ENCODE assay signal across 9 mouse cellular contexts in the genomic region with DNA sequence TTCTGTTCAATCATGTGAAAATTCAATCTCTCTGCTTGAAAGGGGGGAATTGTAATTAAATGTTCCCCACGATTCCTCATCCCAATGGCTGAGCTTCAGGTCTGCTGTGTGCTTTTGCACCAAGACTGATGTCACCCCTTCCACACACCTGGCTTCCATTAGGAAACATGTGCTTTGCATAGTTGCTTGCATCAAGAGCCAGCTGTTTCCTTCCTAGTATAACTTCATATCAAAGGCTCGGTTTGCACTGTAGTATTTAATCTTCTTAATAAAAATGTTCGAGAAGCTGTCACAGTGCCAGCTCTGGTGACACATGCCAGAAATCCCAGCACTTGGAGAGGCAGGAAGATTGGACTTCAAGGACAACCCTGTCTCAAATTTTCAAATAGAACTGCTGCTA.
DNase-seq lines count a peak whose midpoint lies in the region; ATAC-seq lines count a peak whose summit lies in the region.
"Had no signal": no experiment of that assay in that cellular context is flagged by ENCODE, and none has a peak within 500 bp of the region (broad histone marks: within the 10 kb centered on the region; RNA-seq: fewer than 3 reads in every experiment).

No protein-coding gene starts in this region.

- no peaks in the 10 kb centered on the region for H3K36me3 ChIP-seq in neural tube, embryonic 11.5 days (ENCODE audit: control insufficient read depth, insufficient read depth, low read length)

- no peak overlapping the region for H3K4me2 ChIP-seq in neural tube, embryonic 11.5 days (ENCODE audit: low read depth)

- intact Hi-C loops in left cerebral cortex, postnatal 25 days (cut with DNase I) = no loop called here

- H3K4me3 ChIP-seq in neural tube, embryonic 11.5 days (ENCODE audit: low read depth, low read length) = no peak overlapping the region

- H3K27me3 ChIP-seq in neural tube, embryonic 11.5 days (ENCODE audit: control insufficient read depth, insufficient read depth, low read length) = no peaks in the 10 kb centered on the region

- no peaks in the 10 kb centered on the region for H3K4me1 ChIP-seq in neural tube, embryonic 11.5 days (ENCODE audit: control insufficient read depth, insufficient read depth, low read length)

- H3K9me3 ChIP-seq in neural tube, embryonic 11.5 days (ENCODE audit: control insufficient read depth, low read length) = no peaks in the 10 kb centered on the region

- DNase-seq in kidney, postnatal 4 days = peak; percentile 48 to 53
- no peak for DNase-seq in kidney, postnatal 25 days
- peak; percentile 13 to 34 for DNase-seq in cerebellum, postnatal 36 days
- peak; percentile 89 for DNase-seq in forelimb bud, embryonic 11.5 days (ENCODE audit: low read depth, low spot score)
- DNase-seq in neural tube, embryonic 11.5 days (ENCODE audit: low spot score) = peak; percentile 14
- no peak for DNase-seq in left cerebral cortex, postnatal 25 days (ENCODE audit: low spot score in 2 of 2)
- DNase-seq in left cerebral cortex, adult 9 months (ENCODE audit: low spot score in 2 of 2) = no peak
- DNase-seq: kidney, postnatal 36 days had no signal

- H3K9ac ChIP-seq in neural tube, embryonic 11.5 days (ENCODE audit: low read length) = no peak overlapping the region

- no peak overlapping the region for H3K27ac ChIP-seq in neural tube, embryonic 11.5 days (ENCODE audit: low read depth, low read length)

- no peak for ATAC-seq in neural tube, embryonic 11.5 days (ENCODE audit: insufficient read depth, low FRiP score, low TSS enrichment)
- no peak for ATAC-seq in granulocyte monocyte progenitor cell, adult 5-6 weeks (replicated peaks; ENCODE audit: poor library complexity, severe bottlenecking)

- 51% methylated on average over 3 of the region's 3 CpGs for WGBS in neural tube, embryonic 11.5 days

Comparison
In these comparisons a context has a peak if more than half of its experiments do, and no peak if none do; other contexts are left out.
1. DNase-seq: peak in kidney, postnatal 4 days (2 of 2), cerebellum, postnatal 36 days (2 of 2), forelimb bud, embryonic 11.5 days (single experiment) and neural tube, embryonic 11.5 days (single experiment); none in kidney, postnatal 25 days (0 of 2), left cerebral cortex, postnatal 25 days (0 of 2) and left cerebral cortex, adult 9 months (0 of 2).